Mouse (Mus musculus) adipocyte (in vitro differentiated cells): Measurements from ENCODE around the gene Sytl3.
"Not testable (repeated sequence)": the region's sequence is repeated elsewhere in the genome, so short reads cannot be mapped to it uniquely, and the experiment has no call there.

ENCODE experiments used
- DNase-seq: peaks from one replicate; pipeline ENCODE4 v3.0.0-alpha.2; 2016; ENCODE audit warnings: low spot score

Sytl3 gene

GRCm38 (mm10) chr17:6695712-6696111, 36.8 kb downstream of the Sytl3 start:
- not testable (repeated sequence) for DNase-seq

GRCm38 (mm10) chr17:6696521-6696920, 37.6 kb downstream of the Sytl3 start:
- not testable (repeated sequence) for DNase-seq

- peak; percentile 45 for DNase-seq
These were observed 38.4 kb downstream of the Sytl3 start for GRCm38 (mm10) chr17:6697224-6697775.

- not testable (repeated sequence) for DNase-seq
These were observed 40.6 kb downstream of the Sytl3 start for GRCm38 (mm10) chr17:6699502-6699901.

- not testable (repeated sequence) for DNase-seq
These were observed 41.2 kb downstream of the Sytl3 start for GRCm38 (mm10) chr17:6700077-6700476.

GRCm38 (mm10) chr17:6702625-6703221, 43.8 kb downstream of the Sytl3 start:
- not testable (repeated sequence) for DNase-seq

GRCm38 (mm10) chr17:6703381-6704270, 44.7 kb downstream of the Sytl3 start:
- not testable (repeated sequence) for DNase-seq

- DNase-seq: not testable (repeated sequence)
These were observed 47.6 kb downstream of the Sytl3 start for GRCm38 (mm10) chr17:6706448-6706847.

- not testable (repeated sequence) for DNase-seq
These were observed 48.5 kb downstream of the Sytl3 start for GRCm38 (mm10) chr17:6707422-6707821.

GRCm38 (mm10) chr17:6708194-6708593, 49.3 kb downstream of the Sytl3 start:
- DNase-seq: not testable (repeated sequence)

- not testable (repeated sequence) for DNase-seq
These were observed 54.6 kb downstream of the Sytl3 start for GRCm38 (mm10) chr17:6713483-6713882.

- DNase-seq: not testable (repeated sequence)
These were observed 55.1 kb downstream of the Sytl3 start for GRCm38 (mm10) chr17:6713944-6714343.

GRCm38 (mm10) chr17:6727996-6728610, 69.2 kb downstream of the Sytl3 start:
- DNase-seq: no peak

GRCm38 (mm10) chr17:6729244-6729742, 70.4 kb downstream of the Sytl3 start:
- DNase-seq: no peak

- DNase-seq: no peak
These were observed 72.2 kb downstream of the Sytl3 start for GRCm38 (mm10) chr17:6731132-6731531.

- no peak for DNase-seq
These were observed 72.7 kb downstream of the Sytl3 start for GRCm38 (mm10) chr17:6731634-6732033.

GRCm38 (mm10) chr17:6732665-6733064, 73.8 kb downstream of the Sytl3 start:
- DNase-seq: no peak

- no peak for DNase-seq
These were observed 74.5 kb downstream of the Sytl3 start for GRCm38 (mm10) chr17:6733322-6733875.

- DNase-seq: no peak
These were observed 76.0 kb downstream of the Sytl3 start for GRCm38 (mm10) chr17:6734746-6735441.

GRCm38 (mm10) chr17:6736306-6737272, 77.7 kb downstream of the Sytl3 start:
- DNase-seq: peak; percentile 20
